Mouse (Mus musculus) megakaryocyte, embryonic 14.5 days (primary cell): ENCODE data around the gene Fxyd3.

ENCODE experiments used
- FLI1 ChIP-seq: IDR thresholded peaks from 2 replicates; pipeline ENCODE4 v1.6.1; 2012; ENCODE audit warnings: low read length, inconsistent platforms, mixed read lengths
- GATA1 ChIP-seq: IDR thresholded peaks from 3 replicates; pipeline ENCODE4 v1.6.1; 2012; ENCODE audit warnings: mixed read lengths, low read length, inconsistent platforms, borderline replicate concordance

DNA sequence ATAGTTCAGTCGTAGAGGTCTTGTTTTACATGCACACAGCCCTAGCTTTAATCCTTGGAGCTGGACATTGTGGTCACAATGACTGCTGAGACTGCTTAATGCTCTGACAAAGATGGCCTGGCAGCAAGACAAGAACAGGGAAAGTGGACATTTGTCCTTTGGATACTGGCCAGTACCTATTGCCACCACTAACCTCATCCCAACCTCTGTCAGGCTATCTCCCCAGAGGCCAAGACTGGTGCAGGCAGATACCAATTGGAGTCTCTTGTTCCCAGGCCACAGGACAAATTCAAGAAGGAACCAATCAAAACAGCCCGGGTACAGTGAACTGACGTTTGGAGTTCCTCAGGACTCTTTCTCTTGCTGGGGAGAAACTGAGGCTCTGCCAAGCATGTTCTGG, 11.7 kb upstream of the Fxyd3 start:
- TF ChIP-seq FLI1 (no peak), GATA1 (no peak)
